Mouse (Mus musculus) embryonic facial prominence, embryonic 11.5 days (tissue): ENCODE measurements around the gene P4ha3. TPM values are rescaled to one million over a fixed set of nuclear protein-coding genes. Genes with fewer than 3 reads are reported as not detected.
A peak's percentile ranks its signal among the peaks of the same experiment; 100 is the strongest.

Experiments
- ATAC-seq: fragments of 200-750 bp; cut with Nextera tagmentation; replicated peaks from 2 replicates; pipeline ENCODE4 v1.8.0; 2017; ENCODE audit warnings: low read depth; ENCODE audit not compliant: insufficient number of reproducible peaks, low FRiP score, low TSS enrichment
- DNase-seq: peaks from one replicate; pipeline ENCODE4 v3.0.0-alpha.2; 2015; ENCODE audit warnings: low spot score
- H3K27ac ChIP-seq: fragments of 300-500 bp; sonication (generic); replicated peaks from 2 replicates; pipeline ENCODE4 v1.5.1; 2014; ENCODE audit warnings: mild to moderate bottlenecking, low read depth, low read length, control low read depth
- H3K27me3 ChIP-seq: fragments of 300-500 bp; sonication (generic); 2 replicates; pipeline ENCODE4 v1.6.1; 2014; ENCODE audit warnings: mild to moderate bottlenecking, low read length, moderate library complexity, mixed read lengths; ENCODE audit not compliant: control insufficient read depth, insufficient read depth
- H3K36me3 ChIP-seq: fragments of 300-500 bp; sonication (generic); replicated peaks from 2 replicates; pipeline ENCODE4 v1.6.1; 2014; ENCODE audit warnings: low read depth, mild to moderate bottlenecking, low read length, moderate library complexity, mixed read lengths; ENCODE audit not compliant: control insufficient read depth, insufficient read depth
- H3K4me1 ChIP-seq: fragments of 300-500 bp; sonication (generic); 2 replicates; pipeline ENCODE4 v1.6.1; 2014; ENCODE audit warnings: low read length, mixed read lengths; ENCODE audit not compliant: control insufficient read depth, insufficient read depth
- H3K4me2 ChIP-seq: fragments of 300-500 bp; sonication (generic); 2 replicates; pipeline ENCODE4 v1.6.1; 2014; ENCODE audit warnings: low read depth, mild to moderate bottlenecking, control low read depth, low read length, moderate library complexity
- H3K4me3 ChIP-seq: fragments of 300-500 bp; sonication (generic); 2 replicates; pipeline ENCODE4 v1.5.1; 2014; ENCODE audit warnings: low read depth, low read length, control low read depth
- H3K9ac ChIP-seq: fragments of 300-500 bp; sonication (generic); replicated peaks from 2 replicates; pipeline ENCODE4 v1.6.1; 2014; ENCODE audit warnings: mild to moderate bottlenecking, control low read depth, low read length
- H3K9me3 ChIP-seq: fragments of 300-500 bp; sonication (generic); replicated peaks from 2 replicates; pipeline ENCODE4 v1.6.1; 2016; ENCODE audit warnings: mild to moderate bottlenecking, low read length, inconsistent platforms, mixed read lengths; ENCODE audit not compliant: control insufficient read depth
- WGBS: fragments of 180-500 bp; shearing (Covaris S2); extraction: QIAGEN DNeasy Blood & Tissue Kit; methylation state at CpG from one replicate; pipeline ENCODE4 v1.1.7; 2014; 5-methylcytosine and 5-hydroxymethylcytosine counted together
- polyA plus RNA-seq: library from polyadenylated mRNA; unstranded; fragments of >200 nt; fragmentation: Nextera tagmentation; extraction: Ambion mirVana; gene quantifications from 2 replicates; pipeline ENCODE4 v1.2.1, GENCODE M21; 2014

The P4ha3 gene
- polyA plus RNA-seq, 1 experiment from 2014 or later = 10.2 TPM

DNA sequence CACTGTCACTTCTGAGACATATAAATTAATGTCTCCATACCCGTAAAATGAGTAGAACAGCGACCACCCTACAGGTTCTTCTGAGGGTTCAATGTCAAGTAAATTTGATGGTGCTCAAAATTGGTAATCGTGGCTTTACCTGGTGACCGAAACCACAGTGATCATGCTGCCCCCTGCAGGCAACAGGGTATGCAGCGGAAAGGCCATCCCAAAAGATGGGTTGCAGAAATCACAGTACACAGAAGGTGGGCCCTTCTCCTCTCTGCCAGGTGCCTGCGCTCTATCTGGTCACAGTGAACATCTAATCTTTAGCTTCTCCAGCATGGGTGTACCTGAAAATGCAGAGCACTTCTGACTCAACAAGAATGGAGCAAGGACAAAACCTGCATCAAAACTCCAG is 40.2 kb downstream of the P4ha3 start:
- Histone ChIP-seq H3K4me2 (no peak overlapping the region), H3K9ac (no peak overlapping the region), H3K4me3 (no peak overlapping the region), H3K27ac (no peak overlapping the region), H3K4me1 (no peaks in the 10 kb centered on the region), H3K36me3 (peaks cover 4% of the 10 kb centered on the region), H3K9me3 (no peaks in the 10 kb centered on the region), H3K27me3 (no peaks in the 10 kb centered on the region)
- DNase-seq (peak; percentile 54), ATAC-seq (no peak)
- WGBS = 82% methylated on average over 6 of the region's 6 CpGs

DNA sequence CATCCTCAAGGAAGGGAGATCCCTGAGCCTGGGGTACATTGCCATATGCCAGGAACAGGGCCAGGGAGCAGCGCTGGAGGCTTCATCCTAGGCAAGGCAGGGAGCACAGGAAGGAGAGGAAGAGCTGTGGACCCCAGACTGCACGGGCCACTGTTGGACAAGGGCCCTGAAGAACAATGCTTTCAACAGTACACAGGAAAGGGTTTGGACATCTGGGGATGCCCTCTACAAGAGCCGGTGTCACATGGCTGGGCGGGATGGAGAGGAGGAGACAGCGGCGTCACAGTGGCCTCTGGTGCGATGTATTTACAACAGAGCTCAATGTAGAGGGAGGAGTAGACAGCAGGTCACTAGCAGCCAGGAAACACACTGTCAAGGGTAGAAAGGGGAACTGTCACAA is 42.2 kb downstream of the P4ha3 start:
- H3K4me3 ChIP-seq = no peak overlapping the region
- ATAC-seq = no peak
- no peak overlapping the region for H3K9ac ChIP-seq
- H3K4me2 ChIP-seq = no peak overlapping the region
- H3K9me3 ChIP-seq = no peaks in the 10 kb centered on the region
- no peaks in the 10 kb centered on the region for H3K4me1 ChIP-seq
- WGBS = 88% methylated on average over 7 of the region's 7 CpGs
- H3K36me3 ChIP-seq = peaks cover 4% of the 10 kb centered on the region
- DNase-seq = no peak
- H3K27ac ChIP-seq = no peak overlapping the region
- H3K27me3 ChIP-seq = no peaks in the 10 kb centered on the region

DNA sequence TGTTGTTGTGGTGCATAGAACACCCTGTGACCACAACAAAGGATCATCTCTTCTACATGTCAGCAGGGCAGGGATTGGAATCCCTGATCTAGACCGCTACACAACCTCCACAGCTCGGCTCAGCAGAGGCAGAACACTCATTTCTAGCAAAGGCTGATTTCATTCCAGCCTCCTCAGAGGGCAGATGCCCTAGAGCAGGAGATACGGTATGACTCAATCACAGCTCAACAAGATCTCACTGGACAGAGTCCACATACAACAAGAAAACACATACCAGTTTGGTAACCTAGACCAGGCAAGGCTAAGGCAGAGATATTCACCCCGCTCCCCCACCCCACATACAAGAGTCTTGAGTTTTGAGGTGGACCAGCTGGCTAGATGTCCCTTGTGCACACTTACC is 43.3 kb downstream of the P4ha3 start:
- 92% methylated on average over 4 of the region's 4 CpGs for WGBS

DNA sequence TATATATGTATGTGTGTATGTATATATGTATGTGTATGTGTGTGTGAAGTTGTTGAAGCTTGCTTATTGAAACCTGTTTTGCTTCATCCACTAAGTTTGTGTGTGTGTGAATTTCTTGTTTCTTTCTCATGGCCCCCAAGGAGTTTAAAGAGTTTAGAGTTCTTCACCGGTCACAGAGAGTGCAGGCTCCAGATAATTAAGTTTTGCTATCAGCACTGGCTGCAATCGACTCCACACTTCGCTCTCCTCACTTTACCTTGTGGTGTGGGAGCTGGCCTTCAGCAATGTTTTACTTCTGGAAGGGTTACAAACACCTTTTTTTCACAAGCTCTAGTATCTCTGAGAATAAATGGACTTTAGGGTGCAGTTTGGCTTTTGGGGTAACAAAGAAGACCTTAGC is 45.9 kb downstream of the P4ha3 start:
- WGBS = 94% methylated on average over 3 of the region's 3 CpGs

More for the DNA sequence above, 43.3 kb downstream of the P4ha3 start:
- no peak overlapping the region for H3K4me3 ChIP-seq
- no peaks in the 10 kb centered on the region for H3K4me1 ChIP-seq
- ATAC-seq = no peak
- no peak overlapping the region for H3K4me2 ChIP-seq
- DNase-seq = no peak
- no peak overlapping the region for H3K27ac ChIP-seq
- H3K9me3 ChIP-seq = no peaks in the 10 kb centered on the region
- H3K27me3 ChIP-seq = no peaks in the 10 kb centered on the region
- no peak overlapping the region for H3K9ac ChIP-seq
- peaks cover 4% of the 10 kb centered on the region for H3K36me3 ChIP-seq

DNA sequence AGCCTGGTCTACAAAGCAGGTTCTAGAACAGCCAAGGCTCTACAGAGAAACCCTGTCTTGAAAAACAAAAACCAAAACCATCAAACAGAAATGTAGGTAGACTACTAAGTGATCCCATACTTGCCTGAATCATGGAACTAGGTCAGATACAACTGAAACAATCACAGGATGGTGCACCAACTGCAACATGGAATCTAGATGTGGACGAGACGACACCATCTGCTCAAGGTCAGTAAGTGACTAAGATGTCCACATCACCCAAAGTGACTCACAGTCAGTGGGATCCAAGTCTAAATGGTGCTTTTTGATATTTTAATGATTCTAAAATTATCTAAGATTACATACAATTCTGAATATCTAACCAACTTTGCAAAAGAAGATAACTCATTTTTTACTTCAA is 50.6 kb downstream of the P4ha3 start:
- 97% methylated on average over 2 of the region's 2 CpGs for WGBS
- Histone ChIP-seq H3K27me3 (no peaks in the 10 kb centered on the region), H3K4me1 (no peaks in the 10 kb centered on the region), H3K9ac (no peak overlapping the region), H3K9me3 (no peaks in the 10 kb centered on the region), H3K4me3 (no peak overlapping the region), H3K4me2 (no peak overlapping the region), H3K36me3 (peaks cover 3% of the 10 kb centered on the region; the same call in 1 of the 2 replicates), H3K27ac (no peak overlapping the region)
- ATAC-seq = no peak
- DNase-seq = no peak

More for the DNA sequence above, 45.9 kb downstream of the P4ha3 start:
- Histone ChIP-seq H3K27me3 (no peaks in the 10 kb centered on the region), H3K9ac (no peak overlapping the region), H3K36me3 (peaks cover 7% of the 10 kb centered on the region), H3K27ac (no peak overlapping the region), H3K4me1 (no peaks in the 10 kb centered on the region), H3K9me3 (no peaks in the 10 kb centered on the region), H3K4me2 (no peak overlapping the region), H3K4me3 (no peak overlapping the region)
- ATAC-seq = no peak
- DNase-seq = no peak

DNA sequence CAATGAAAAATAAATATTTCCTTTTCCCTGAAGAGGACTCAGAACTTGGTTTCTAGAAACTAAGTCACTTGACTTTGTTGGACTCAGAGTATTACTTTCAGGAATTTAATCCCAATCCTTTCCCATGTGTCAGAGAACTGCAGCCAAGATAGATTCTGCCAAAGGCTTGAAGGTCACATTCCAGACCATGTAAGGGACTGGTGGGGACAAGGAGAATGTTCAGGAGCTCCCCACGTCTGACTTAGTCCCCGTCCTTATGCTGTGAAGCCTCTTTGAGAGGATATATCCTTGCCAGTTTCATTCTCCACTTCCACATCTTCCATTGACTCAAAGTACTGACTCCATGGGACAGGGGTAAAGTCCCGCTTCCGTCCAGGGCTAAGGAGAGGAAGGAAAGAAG is 69.7 kb downstream of the P4ha3 start:
- no peaks in the 10 kb centered on the region for H3K4me1 ChIP-seq
- H3K27me3 ChIP-seq = no peaks in the 10 kb centered on the region
- H3K4me3 ChIP-seq = no peak overlapping the region
- no peak overlapping the region for H3K4me2 ChIP-seq
- no peak overlapping the region for H3K9ac ChIP-seq
- no peak overlapping the region for H3K27ac ChIP-seq
- no peaks in the 10 kb centered on the region; the same call in 1 of the 2 replicates for H3K36me3 ChIP-seq
- ATAC-seq (no peak), DNase-seq (no peak)
- H3K9me3 ChIP-seq = no peaks in the 10 kb centered on the region
- WGBS = 88% methylated on average over 4 of the region's 4 CpGs

GRCm38 (mm10) chr7:100356324-100356723 is 71.0 kb downstream of the P4ha3 start:
- WGBS = 71% methylated on average over 5 of the region's 5 CpGs
- ATAC-seq = no peak

GRCm38 (mm10) chr7:100356768-100357167 is 71.4 kb downstream of the P4ha3 start:
- no peak overlapping the region for H3K27ac ChIP-seq
- H3K27me3 ChIP-seq = no peaks in the 10 kb centered on the region
- H3K9ac ChIP-seq = no peak overlapping the region
- 86% methylated on average over 1 of the region's 1 CpGs for WGBS
- H3K9me3 ChIP-seq = no peaks in the 10 kb centered on the region
- DNase-seq (no peak), ATAC-seq (no peak)
- H3K4me3 ChIP-seq = no peak overlapping the region
- no peak overlapping the region for H3K4me2 ChIP-seq
- no peaks in the 10 kb centered on the region for H3K4me1 ChIP-seq
- H3K36me3 ChIP-seq = no peaks in the 10 kb centered on the region

More at GRCm38 (mm10) chr7:100356324-100356723, 71.0 kb downstream of the P4ha3 start:
- Histone ChIP-seq H3K4me2 (no peak overlapping the region), H3K4me1 (no peaks in the 10 kb centered on the region), H3K4me3 (no peak overlapping the region), H3K27ac (no peak overlapping the region), H3K9me3 (no peaks in the 10 kb centered on the region), H3K27me3 (no peaks in the 10 kb centered on the region), H3K36me3 (no peaks in the 10 kb centered on the region), H3K9ac (no peak overlapping the region)
- no peak for DNase-seq
